Comparison of ENCODE assay signal across 9 mouse cellular contexts in genomic region chr9:60743180-60743900, GRCm38 (mm10). TPM values are rescaled to one million over a fixed set of nuclear protein-coding genes. Genes with fewer than 3 reads are reported as not detected.
DNase-seq lines count a peak whose midpoint lies in the region; ATAC-seq and TF ChIP-seq lines count a peak whose summit lies in the region.
"Had no signal": no experiment of that assay in that cellular context is flagged by ENCODE, and none has a peak within 500 bp of the region (broad histone marks: within the 10 kb centered on the region; RNA-seq: fewer than 3 reads in every experiment).

No protein-coding gene starts in this region.

- H3K4me3 ChIP-seq in embryonic facial prominence, embryonic 10.5 days, result peak overlapping the region; percentile 25; the same call in 1 of the 2 replicates
- peak overlapping the region; percentile 0; the same call in 1 of the 2 replicates for H3K4me3 ChIP-seq in olfactory bulb, adult 2 months (ENCODE audit: insufficient read depth, low read depth, low read length)

- H3K9me3 ChIP-seq in embryonic facial prominence, embryonic 10.5 days, result no peaks in the 10 kb centered on the region

- DNase-seq in 3T3-L1 (ENCODE audit: low read depth, low spot score), result peak; percentile 93
- DNase-seq in Muller cell, postnatal 12 days (ENCODE audit: inconsistent ontology term), result peak; percentile 77
- peak; percentile 10 for DNase-seq in embryonic facial prominence, embryonic 10.5 days (ENCODE audit: low spot score)
- peak; percentile 41 for DNase-seq in heart, postnatal 25 days (ENCODE audit: low spot score)
- peak; percentile 19 to 70 for DNase-seq in left cerebral cortex, postnatal 14 days (ENCODE audit: low spot score in 2 of 2)
- no peak for DNase-seq in thymus, postnatal 14 days

- TF ChIP-seq CTCF in olfactory bulb, adult 2 months (IDR thresholded peaks at IDR 0.05; ENCODE audit: insufficient read depth, low read depth, low read length), result no peak

- intact Hi-C loops in heart, postnatal 25 days (cut with DNase I), result no loop called here
- intact Hi-C loops in left cerebral cortex, postnatal 14 days (cut with DNase I), result loop anchor here (10.0 kb wide), 2 partner anchors 149 to 499 kb away; no protein-coding TSS in a partner anchor

- TF ChIP-seq POLR2A in olfactory bulb, adult 2 months (IDR thresholded peaks at IDR 0.05; ENCODE audit: insufficient read depth, low read depth, low read length), result no peak

- H3K27me3 ChIP-seq in embryonic facial prominence, embryonic 10.5 days (replicated peaks; ENCODE audit: low read depth, poor library complexity, severe bottlenecking), result 0 out of 2 replicates have a peak, but pooled peaks cover 11% of the 10 kb centered on the region

- no peaks in the 10 kb centered on the region for H3K36me3 ChIP-seq in embryonic facial prominence, embryonic 10.5 days (replicated peaks)

- ATAC-seq in activated CD4-positive, CD25-positive, alpha-beta regulatory T cell, adult 4 months, result no peak

- 58% methylated on average over 17 of the region's 17 CpGs for WGBS in embryonic facial prominence, embryonic 10.5 days
- WGBS in olfactory bulb, adult 2 months, result 15% methylated on average over 17 of the region's 17 CpGs

- H3K27ac ChIP-seq in embryonic facial prominence, embryonic 10.5 days (replicated peaks), result no peak overlapping the region
- H3K27ac ChIP-seq in olfactory bulb, adult 2 months (ENCODE audit: insufficient read depth, low read depth, low read length), result no peak overlapping the region

- peaks cover 25% of the 10 kb centered on the region for H3K4me1 ChIP-seq in embryonic facial prominence, embryonic 10.5 days
- peaks cover 11% of the 10 kb centered on the region for H3K4me1 ChIP-seq in olfactory bulb, adult 2 months (ENCODE audit: control insufficient read depth, insufficient read depth, low read length)

RNA-seq across cellular contexts. Expression of gene Larp6, which starts 30.6 kb away (rescaled TPM):
- polyA plus RNA-seq in embryonic facial prominence, embryonic 10.5 days (2016; fragmentation: Nextera tagmentation; extraction: Ambion mirVana), result 0.72 TPM in 2 replicates
- 1 to 10 TPM; 1.3 to 1.5 TPM for total RNA-seq in heart, postnatal 25 days (2021)
- 10 to 100 TPM; 34.8 to 35.5 TPM for total RNA-seq in left cerebral cortex, postnatal 14 days (2021)
- polyA plus RNA-seq in olfactory bulb, adult 2 months (2012; ENCODE audit: insufficient read depth, insufficient read length, low replicate concordance, missing spikeins), result not detected in 2 replicates
- not detected for polyA plus RNA-seq in activated CD4-positive, CD25-positive, alpha-beta regulatory T cell, adult 4 months (2017; shearing (Covaris generic))
- total RNA-seq: neutrophil, adult 5-6 weeks had no signal

RNA-seq across cellular contexts. Expression of gene Uaca, which starts 51.0 kb away (rescaled TPM):
- 30.0 and 31.0 TPM in 2 replicates for polyA plus RNA-seq in embryonic facial prominence, embryonic 10.5 days (2016; fragmentation: Nextera tagmentation; extraction: Ambion mirVana)
- 10 to 100 TPM; 44.6 to 50.0 TPM for total RNA-seq in heart, postnatal 25 days (2021)
- 10 to 100 TPM; 10.9 to 12.3 TPM for total RNA-seq in left cerebral cortex, postnatal 14 days (2021)
- polyA plus RNA-seq in olfactory bulb, adult 2 months (2012; ENCODE audit: insufficient read depth, insufficient read length, low replicate concordance, missing spikeins), result not detected in 2 replicates
- polyA plus RNA-seq in activated CD4-positive, CD25-positive, alpha-beta regulatory T cell, adult 4 months (2017; shearing (Covaris generic)), result not detected

RNA-seq across cellular contexts. Expression of gene Lrrc49, which starts 55.4 kb away (rescaled TPM):
- polyA plus RNA-seq in embryonic facial prominence, embryonic 10.5 days (2016; fragmentation: Nextera tagmentation; extraction: Ambion mirVana), result 25.9 and 27.1 TPM in 2 replicates
- 1 to 10 TPM; 4.1 to 4.3 TPM for total RNA-seq in heart, postnatal 25 days (2021)
- total RNA-seq in left cerebral cortex, postnatal 14 days (2021), result 10 to 100 TPM; 71.7 to 75.8 TPM
- polyA plus RNA-seq in olfactory bulb, adult 2 months (2012; ENCODE audit: insufficient read depth, insufficient read length, low replicate concordance, missing spikeins), result not detected in 2 replicates
- 1 to 10 TPM in 1 of 2 experiments, under 1 TPM in 1; 0.96 to 1.6 TPM for polyA plus RNA-seq in activated CD4-positive, CD25-positive, alpha-beta regulatory T cell, adult 4 months (2017; shearing (Covaris generic))

Comparison
In these comparisons a context has a peak if more than half of its experiments do, and no peak if none do; other contexts are left out.
1. RNA of gene Uaca, which starts 51.0 kb away (polyA plus RNA-seq): 30.0 to 31.0 TPM in embryonic facial prominence, embryonic 10.5 days; not detected in olfactory bulb, adult 2 months and not detected in activated CD4-positive, CD25-positive, alpha-beta regulatory T cell, adult 4 months; every median in the first group is over 10 times any median in the second.
2. RNA of gene Lrrc49, which starts 55.4 kb away (polyA plus RNA-seq): 25.9 to 27.1 TPM in embryonic facial prominence, embryonic 10.5 days; 0.96 to 1.6 TPM in activated CD4-positive, CD25-positive, alpha-beta regulatory T cell, adult 4 months and not detected in olfactory bulb, adult 2 months; every median in the first group is over 10 times any median in the second.